Mouse (Mus musculus) adrenal gland (tissue): ENCODE measurements around the gene Tbc1d25.

Source experiments
- intact Hi-C: fragments of 180-260 bp; cut with DNase I; formaldehyde crosslinking; loops from one replicate; pipeline ENCODE4 v1.15.1; 2025

The Tbc1d25 gene

GRCm38 (mm10) chrX:8105019-8105418 is 71.0 kb downstream of the Tbc1d25 start:
- intact Hi-C loops = no loop called here
